Mouse (Mus musculus) kidney, embryonic 14.5 days (tissue): ENCODE measurements at regions not wholly inside any gene's neighbourhood (a gene's known extent, or its start where the extent isn't known, plus 50 kb on each side); places are given as distances from the start of the nearest gene placed in this dataset.
A peak's percentile ranks its signal among the peaks of the same experiment; 100 is the strongest.
"Not testable (repeated sequence)": the region's sequence is repeated elsewhere in the genome, so short reads cannot be mapped to it uniquely, and the experiment has no call there.

Source experiments
- ATAC-seq: fragments of 200-750 bp; cut with Nextera tagmentation; 2 replicates; pipeline ENCODE4 v1.8.0; 2017; ENCODE audit warnings: moderate number of reproducible peaks, mild to moderate bottlenecking, moderate TSS enrichment, moderate library complexity; ENCODE audit not compliant: low FRiP score, low TSS enrichment
- H3K27ac ChIP-seq: fragments of 300-500 bp; sonication (generic); 2 replicates; pipeline ENCODE4 v1.5.1; 2014; ENCODE audit warnings: low read depth, mild to moderate bottlenecking, low read length, moderate library complexity, mixed read lengths
- H3K27me3 ChIP-seq: fragments of 300-500 bp; sonication (generic); 2 replicates; pipeline ENCODE4 v1.6.1; 2014; ENCODE audit warnings: mild to moderate bottlenecking, low read length; ENCODE audit not compliant: control insufficient read depth, insufficient read depth
- H3K36me3 ChIP-seq: fragments of 300-500 bp; sonication (generic); 2 replicates; pipeline ENCODE4 v1.6.1; 2014; ENCODE audit warnings: low read length, mixed read lengths; ENCODE audit not compliant: control insufficient read depth, insufficient read depth
- H3K4me1 ChIP-seq: fragments of 300-500 bp; sonication (generic); 2 replicates; pipeline ENCODE4 v1.6.1; 2014; ENCODE audit warnings: low read length, mixed read lengths; ENCODE audit not compliant: control insufficient read depth, insufficient read depth
- H3K4me2 ChIP-seq: fragments of 300-500 bp; sonication (generic); replicated peaks from 2 replicates; pipeline ENCODE4 v1.6.1; 2014; ENCODE audit warnings: low read depth, mild to moderate bottlenecking, low read length
- H3K4me3 ChIP-seq: fragments of 300-500 bp; sonication (generic); 2 replicates; pipeline ENCODE4 v1.5.1; 2014; ENCODE audit warnings: mild to moderate bottlenecking, low read length
- H3K9ac ChIP-seq: fragments of 300-500 bp; sonication (generic); 2 replicates; pipeline ENCODE4 v1.6.1; 2014; ENCODE audit warnings: low read depth, mild to moderate bottlenecking, low read length, moderate library complexity
- H3K9me3 ChIP-seq: fragments of 300-500 bp; sonication (generic); 2 replicates; pipeline ENCODE4 v1.6.1; 2016; ENCODE audit warnings: low read length; ENCODE audit not compliant: control insufficient read depth
- WGBS: fragments of 180-500 bp; shearing (Covaris S2); extraction: QIAGEN DNeasy Blood & Tissue Kit; methylation state at CpG from one replicate; pipeline ENCODE4 v1.1.7; 2014; 5-methylcytosine and 5-hydroxymethylcytosine counted together

DNA sequence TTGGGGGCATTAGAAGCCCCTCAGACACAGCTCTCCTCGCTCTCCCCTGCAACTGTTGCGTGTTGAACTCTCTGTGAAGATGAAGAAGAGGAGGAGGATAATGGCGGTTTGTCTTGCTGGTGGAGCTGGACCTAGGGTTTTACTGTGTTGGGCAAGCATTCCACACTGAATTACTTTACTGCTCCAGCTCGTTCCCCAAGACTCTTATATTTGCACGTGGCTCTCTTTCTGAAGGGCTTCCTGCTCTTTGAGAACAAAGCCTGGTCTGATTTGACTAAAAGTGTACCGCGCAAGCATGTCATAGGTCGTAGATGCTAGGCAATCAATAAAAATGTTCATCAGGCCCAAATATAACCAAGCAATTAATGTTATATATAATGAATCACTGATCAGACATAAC is 509.1 kb downstream of the Zfp704 start:
- H3K9me3 ChIP-seq, result no peaks in the 10 kb centered on the region
- H3K36me3 ChIP-seq, result no peaks in the 10 kb centered on the region
- H3K27ac ChIP-seq, result no peak overlapping the region
- H3K4me2 ChIP-seq, result no peak overlapping the region
- WGBS, result 67% methylated on average over 8 of the region's 8 CpGs
- ATAC-seq, result no peak
- no peaks in the 10 kb centered on the region for H3K27me3 ChIP-seq
- peaks cover 6% of the 10 kb centered on the region; the same call in 1 of the 2 replicates for H3K4me1 ChIP-seq
- H3K9ac ChIP-seq, result no peak overlapping the region
- H3K4me3 ChIP-seq, result no peak overlapping the region

GRCm38 (mm10) chr3:9098441-9098840 is 511.4 kb downstream of the Zfp704 start:
- WGBS, result 81% methylated on average over 10 of the region's 10 CpGs
- no peak overlapping the region for H3K4me3 ChIP-seq
- H3K9me3 ChIP-seq, result no peaks in the 10 kb centered on the region
- H3K4me2 ChIP-seq, result no peak overlapping the region
- no peaks in the 10 kb centered on the region for H3K4me1 ChIP-seq
- ATAC-seq, result no peak
- H3K9ac ChIP-seq, result no peak overlapping the region
- H3K27me3 ChIP-seq, result no peaks in the 10 kb centered on the region
- H3K27ac ChIP-seq, result no peak overlapping the region
- no peaks in the 10 kb centered on the region for H3K36me3 ChIP-seq

- no peak for ATAC-seq
- Histone ChIP-seq H3K4me2 (no peak overlapping the region), H3K9ac (no peak overlapping the region), H3K36me3 (no peaks in the 10 kb centered on the region), H3K4me1 (no peaks in the 10 kb centered on the region), H3K9me3 (no peaks in the 10 kb centered on the region), H3K27ac (no peak overlapping the region), H3K27me3 (no peaks in the 10 kb centered on the region), H3K4me3 (no peak overlapping the region)
- WGBS, result 84% methylated on average over 5 of the region's 5 CpGs
Observed at GRCm38 (mm10) chr3:9084134-9084533, 525.8 kb downstream of the Zfp704 start.

GRCm38 (mm10) chr3:9082061-9082460 is 527.8 kb downstream of the Zfp704 start:
- no peaks in the 10 kb centered on the region for H3K4me1 ChIP-seq
- ATAC-seq, result no peak
- H3K9me3 ChIP-seq, result no peaks in the 10 kb centered on the region
- no peak overlapping the region for H3K27ac ChIP-seq
- no peaks in the 10 kb centered on the region for H3K36me3 ChIP-seq
- no peak overlapping the region for H3K4me3 ChIP-seq
- no peaks in the 10 kb centered on the region for H3K27me3 ChIP-seq
- no peak overlapping the region for H3K9ac ChIP-seq
- no peak overlapping the region for H3K4me2 ChIP-seq
- WGBS, result 64% methylated on average over 7 of the region's 7 CpGs

DNA sequence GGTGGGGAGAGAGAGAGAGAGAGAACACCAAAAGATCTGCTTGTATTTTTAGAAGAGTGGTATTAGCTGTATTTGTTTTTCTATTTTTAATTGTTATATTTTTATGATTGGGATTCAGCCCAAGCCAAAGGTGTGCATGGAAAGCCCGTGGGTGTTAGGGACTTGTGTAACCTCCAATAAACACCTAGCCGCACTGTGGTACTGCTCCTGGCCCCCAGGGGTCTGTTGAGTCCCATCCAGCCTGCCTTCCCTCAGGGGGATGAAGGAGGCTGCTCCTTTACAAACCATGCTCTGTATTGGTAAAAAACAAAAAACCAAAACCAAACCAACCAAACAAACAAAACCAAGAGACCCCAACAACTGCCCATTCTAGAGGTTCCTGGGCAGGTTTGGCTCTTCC is 531.7 kb downstream of the Zfp704 start:
- 66% methylated on average over 2 of the region's 2 CpGs for WGBS
- Histone ChIP-seq H3K9me3 (no peaks in the 10 kb centered on the region), H3K27ac (no peak overlapping the region), H3K4me2 (no peak overlapping the region), H3K9ac (no peak overlapping the region), H3K27me3 (no peaks in the 10 kb centered on the region), H3K4me3 (no peak overlapping the region), H3K4me1 (no peaks in the 10 kb centered on the region), H3K36me3 (no peaks in the 10 kb centered on the region)
- ATAC-seq, result no peak

GRCm38 (mm10) chr3:9076696-9077095 is 533.2 kb downstream of the Zfp704 start:
- no peaks in the 10 kb centered on the region for H3K36me3 ChIP-seq
- no peaks in the 10 kb centered on the region for H3K4me1 ChIP-seq
- 0 out of 2 replicates have a peak, but pooled peaks have one; percentile 39 for ATAC-seq
- H3K27me3 ChIP-seq, result no peaks in the 10 kb centered on the region
- H3K9ac ChIP-seq, result no peak overlapping the region
- H3K27ac ChIP-seq, result no peak overlapping the region
- no peak overlapping the region for H3K4me3 ChIP-seq
- H3K4me2 ChIP-seq, result no peak overlapping the region
- WGBS, result 22% methylated on average over 3 of the region's 3 CpGs
- H3K9me3 ChIP-seq, result no peaks in the 10 kb centered on the region

GRCm38 (mm10) chr3:9072471-9072870 is 537.4 kb downstream of the Zfp704 start:
- not testable (repeated sequence) for H3K9me3 ChIP-seq, H3K4me2 ChIP-seq, H3K9ac ChIP-seq, H3K27me3 ChIP-seq, H3K4me1 ChIP-seq, ATAC-seq, H3K4me3 ChIP-seq, H3K36me3 ChIP-seq, H3K27ac ChIP-seq
- WGBS, result 66% methylated on average over 13 of the region's 13 CpGs

DNA sequence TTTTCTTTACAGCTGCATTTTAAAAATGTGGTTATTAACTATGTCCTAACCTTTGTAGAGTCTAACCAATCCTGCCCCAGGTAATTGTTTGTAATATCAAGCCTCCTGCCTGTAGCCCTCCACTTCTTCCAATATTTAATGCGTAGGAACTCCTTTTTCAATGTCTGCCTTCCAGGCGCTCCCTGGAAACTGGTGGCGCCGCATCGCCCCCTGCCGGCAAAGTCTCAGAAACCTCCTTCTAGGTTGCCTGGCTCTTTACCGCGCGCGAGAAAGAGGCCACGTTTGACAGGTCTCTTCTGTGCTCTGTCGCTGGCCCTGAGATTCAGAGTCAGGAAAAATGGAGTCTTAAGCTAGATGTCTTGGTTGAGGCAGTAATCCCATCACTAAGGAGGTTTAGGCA is 542.8 kb downstream of the Zfp704 start:
- Histone ChIP-seq H3K27me3 (no peaks in the 10 kb centered on the region), H3K36me3 (no peaks in the 10 kb centered on the region), H3K27ac (no peak overlapping the region), H3K4me1 (no peaks in the 10 kb centered on the region), H3K4me2 (no peak overlapping the region), H3K4me3 (no peak overlapping the region), H3K9me3 (no peaks in the 10 kb centered on the region), H3K9ac (no peak overlapping the region)
- WGBS, result 5% methylated on average over 12 of the region's 12 CpGs
- peak; percentile 33; the same call in 1 of the 2 replicates for ATAC-seq

DNA sequence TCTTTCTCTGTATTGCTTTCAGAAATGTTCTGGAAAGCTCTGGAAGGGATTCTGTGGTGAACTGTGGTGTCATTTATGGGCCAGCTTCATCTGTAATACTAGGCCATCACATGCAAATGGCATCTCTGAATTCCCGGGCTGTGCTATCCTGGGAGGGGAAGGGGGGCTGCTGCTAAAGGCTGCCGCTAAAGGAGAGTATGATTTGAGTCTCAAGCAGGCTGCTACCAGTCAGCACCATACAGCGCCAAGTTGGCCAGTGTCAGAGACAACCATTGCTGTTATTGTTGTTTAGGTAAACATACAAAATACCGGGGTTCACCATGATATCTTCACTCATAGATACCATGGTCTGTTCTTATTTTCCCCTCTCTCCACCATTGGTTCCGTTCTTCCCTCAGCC is 543.5 kb downstream of the Zfp704 start:
- Histone ChIP-seq H3K4me1 (no peaks in the 10 kb centered on the region), H3K27ac (no peak overlapping the region), H3K27me3 (no peaks in the 10 kb centered on the region), H3K36me3 (no peaks in the 10 kb centered on the region), H3K4me3 (no peak overlapping the region), H3K9ac (no peak overlapping the region), H3K4me2 (no peak overlapping the region), H3K9me3 (no peaks in the 10 kb centered on the region)
- 77% methylated on average over 5 of the region's 5 CpGs for WGBS
- no peak for ATAC-seq

DNA sequence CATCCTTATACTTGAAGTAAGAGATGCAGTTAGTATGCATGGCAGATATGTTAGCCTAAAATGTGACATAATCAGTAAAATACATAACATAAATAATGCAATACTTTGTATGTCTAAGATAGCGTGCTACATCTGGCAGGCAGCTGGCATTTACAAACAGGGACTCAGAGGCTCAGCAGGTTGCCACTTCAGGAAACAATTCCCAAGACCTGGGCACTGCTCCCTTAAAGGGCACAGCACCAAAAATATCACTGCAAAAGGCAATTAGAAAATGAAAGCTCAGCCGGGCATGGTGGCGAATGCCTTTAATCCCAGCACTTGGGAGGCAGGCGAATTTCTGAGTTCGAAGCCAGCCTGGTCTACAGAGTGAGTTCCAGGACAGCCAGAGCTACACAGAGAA is 544.0 kb downstream of the Zfp704 start:
- Histone ChIP-seq H3K4me2 (no peak overlapping the region), H3K4me1 (no peaks in the 10 kb centered on the region), H3K36me3 (no peaks in the 10 kb centered on the region), H3K27ac (no peak overlapping the region), H3K9me3 (no peaks in the 10 kb centered on the region), H3K4me3 (no peak overlapping the region), H3K9ac (no peak overlapping the region), H3K27me3 (no peaks in the 10 kb centered on the region)
- no peak for ATAC-seq
- WGBS, result 94% methylated on average over 5 of the region's 5 CpGs
